In genomic region chr1:69105096-69105492, GRCm38 (mm10) we compare ENCODE assay signal across 9 mouse cellular contexts. TPM values are rescaled to one million over a fixed set of nuclear protein-coding genes. Genes with fewer than 3 reads are reported as not detected.
DNase-seq lines count a peak whose midpoint lies in the region; ATAC-seq and TF ChIP-seq lines count a peak whose summit lies in the region.
"Had no signal": no experiment of that assay in that cellular context is flagged by ENCODE, and none has a peak within 500 bp of the region (broad histone marks: within the 10 kb centered on the region; RNA-seq: fewer than 3 reads in every experiment).

No protein-coding gene starts in this region.

- ATAC-seq in heart, embryonic 13.5 days (ENCODE audit: extremely low read depth, insufficient number of reproducible peaks, low FRiP score, low TSS enrichment), result no peak
- ATAC-seq in kidney, postnatal 0 days (replicated peaks; ENCODE audit: low FRiP score, low read depth), result no peak
- ATAC-seq in midbrain, postnatal 0 days (ENCODE audit: low FRiP score), result no peak

- H3K36me3 ChIP-seq in heart, embryonic 13.5 days, result no peaks in the 10 kb centered on the region
- H3K36me3 ChIP-seq in kidney, postnatal 0 days (ENCODE audit: insufficient read depth, low read length), result no peaks in the 10 kb centered on the region
- no peaks in the 10 kb centered on the region for H3K36me3 ChIP-seq in midbrain, postnatal 0 days (ENCODE audit: insufficient read depth, low read length)

- peak overlapping the region; percentile 92 for H3K9ac ChIP-seq in heart, embryonic 13.5 days
- H3K9ac ChIP-seq in kidney, postnatal 0 days (ENCODE audit: low read depth, low read length), result 0 out of 2 replicates have a peak overlapping the region, but pooled peaks have one; percentile 65
- H3K9ac ChIP-seq in midbrain, postnatal 0 days (replicated peaks; ENCODE audit: low read length, poor library complexity, severe bottlenecking), result peak overlapping the region; percentile 52; the same call in 1 of the 2 replicates

- 0 out of 2 replicates have a peak, but pooled peaks cover 4% of the 10 kb centered on the region for H3K27me3 ChIP-seq in heart, embryonic 13.5 days (replicated peaks)
- H3K27me3 ChIP-seq in kidney, postnatal 0 days (ENCODE audit: insufficient read depth, low read length), result 0 out of 2 replicates have a peak, but pooled peaks cover 15% of the 10 kb centered on the region
- H3K27me3 ChIP-seq in midbrain, postnatal 0 days (ENCODE audit: insufficient read depth, low read length), result no peaks in the 10 kb centered on the region

- H3K4me1 ChIP-seq in heart, embryonic 13.5 days, result peaks cover 22% of the 10 kb centered on the region
- peaks cover 5% of the 10 kb centered on the region; the same call in 1 of the 2 replicates for H3K4me1 ChIP-seq in kidney, postnatal 0 days (replicated peaks; ENCODE audit: insufficient read depth, low read length)
- no peaks in the 10 kb centered on the region; the same call in 1 of the 2 replicates for H3K4me1 ChIP-seq in midbrain, postnatal 0 days (ENCODE audit: insufficient read depth, low read length)

- peak overlapping the region; percentile 86 for H3K4me3 ChIP-seq in heart, embryonic 13.5 days
- peak overlapping the region; percentile 75 for H3K4me3 ChIP-seq in kidney, postnatal 0 days (replicated peaks; ENCODE audit: low read depth, low read length)
- H3K4me3 ChIP-seq in midbrain, postnatal 0 days (ENCODE audit: low read depth, low read length), result peak overlapping the region; percentile 84
- H3K4me3 ChIP-seq: megakaryocyte, embryonic 14.5 days had no signal

- H3K27ac ChIP-seq in heart, embryonic 13.5 days (replicated peaks), result peak overlapping the region; percentile 98
- H3K27ac ChIP-seq in kidney, postnatal 0 days, result peak overlapping the region; percentile 81
- H3K27ac ChIP-seq in midbrain, postnatal 0 days (ENCODE audit: low read depth, low read length), result peak overlapping the region; percentile 59

- WGBS in heart, embryonic 13.5 days, result under 1% methylated on average over 13 of the region's 13 CpGs
- WGBS in kidney, postnatal 0 days, result 1% methylated on average over 13 of the region's 13 CpGs
- under 1% methylated on average over 13 of the region's 13 CpGs for WGBS in midbrain, postnatal 0 days

- no peaks in the 10 kb centered on the region for H3K9me3 ChIP-seq in heart, embryonic 13.5 days
- no peaks in the 10 kb centered on the region for H3K9me3 ChIP-seq in kidney, postnatal 0 days (replicated peaks; ENCODE audit: low read length)
- no peaks in the 10 kb centered on the region for H3K9me3 ChIP-seq in midbrain, postnatal 0 days (ENCODE audit: low read length)
- H3K9me3 ChIP-seq: megakaryocyte, embryonic 14.5 days had no signal

- peak; percentile 6 to 39 for DNase-seq in cerebellum, adult 18-20 months
- no peak for DNase-seq in cerebellum, adult 9-10 months
- peak; percentile 50 for DNase-seq in brain, adult 2 months (ENCODE audit: low read depth, low spot score)
- DNase-seq in kidney, postnatal 0 days (ENCODE audit: low spot score), result peak; percentile 31
- peak; percentile 69 for DNase-seq in midbrain, postnatal 0 days (ENCODE audit: low spot score)
- no peak for DNase-seq in urinary bladder, adult 2 months (ENCODE audit: low spot score)
- DNase-seq in adrenal gland, postnatal 25 days, result no peak

- TF ChIP-seq CTCF in kidney, postnatal 0 days (IDR thresholded peaks at IDR 0.05; ENCODE audit: low read depth), result no peak
- no peak for TF ChIP-seq CTCF in midbrain, postnatal 0 days (IDR thresholded peaks at IDR 0.05)

- H3K4me2 ChIP-seq in heart, embryonic 13.5 days, result peak overlapping the region; percentile 81
- peak overlapping the region; percentile 96 for H3K4me2 ChIP-seq in kidney, postnatal 0 days (ENCODE audit: low read length)
- peak overlapping the region; percentile 97 for H3K4me2 ChIP-seq in midbrain, postnatal 0 days (ENCODE audit: low read depth, low read length, poor library complexity, severe bottlenecking)

RNA-seq across cellular contexts. Expression of gene Erbb4, which starts 2.8 kb away (rescaled TPM):
- 6.2 and 8.1 TPM in 2 replicates for polyA plus RNA-seq in heart, embryonic 13.5 days (2015; fragmentation: Nextera tagmentation; extraction: Ambion mirVana)
- polyA plus RNA-seq in kidney, postnatal 0 days (2015; fragmentation: Nextera tagmentation; extraction: Ambion mirVana), result 5.0 and 5.3 TPM in 2 replicates
- 33.5 and 40.8 TPM in 2 replicates for total RNA-seq in midbrain, postnatal 0 days (2014; rRNA removed)
- 6.2 and 7.8 TPM in 2 replicates for polyA plus RNA-seq in midbrain, postnatal 0 days (2015; fragmentation: Nextera tagmentation; extraction: Ambion mirVana)
- polyA plus RNA-seq in urinary bladder, adult 2 months (2012; rRNA removed), result 0.04 and 0.07 TPM in 2 replicates
- 0.81 and 0.94 TPM in 2 replicates for total RNA-seq in adrenal gland, postnatal 25 days (2021)

Comparison
In these comparisons a context has a peak if more than half of its experiments do, and no peak if none do; other contexts are left out.
1. DNase-seq: peak in cerebellum, adult 18-20 months (2 of 2), brain, adult 2 months (single experiment), kidney, postnatal 0 days (single experiment) and midbrain, postnatal 0 days (single experiment); none in cerebellum, adult 9-10 months (single experiment), urinary bladder, adult 2 months (single experiment) and adrenal gland, postnatal 25 days (single experiment).
2. Peak in every context shown above with its lines, with median percentiles within 50 percentile points of each other: H3K27ac ChIP-seq, H3K4me2 ChIP-seq, H3K4me3 ChIP-seq and H3K9ac ChIP-seq.